Mouse (Mus musculus): ENCODE results near the gene Ak5.
"Not testable (repeated sequence)": the region's sequence is repeated elsewhere in the genome, so short reads cannot be mapped to it uniquely, and the experiment has no call there.

The Ak5 gene

GRCm38 (mm10) chr3:152668239-152668638, at the start of gene Ak5:
TSS of gene Ak5 (minus strand) at chr3:152668360.
- no peak for DNase-seq

- DNase-seq, result peak; percentile 89
These were observed 46.1 kb upstream of the Ak5 start, which contains the start of gene Pigk for GRCm38 (mm10) chr3:152713991-152714902. TSS of gene Pigk (plus strand) at chr3:152714100.

DNA sequence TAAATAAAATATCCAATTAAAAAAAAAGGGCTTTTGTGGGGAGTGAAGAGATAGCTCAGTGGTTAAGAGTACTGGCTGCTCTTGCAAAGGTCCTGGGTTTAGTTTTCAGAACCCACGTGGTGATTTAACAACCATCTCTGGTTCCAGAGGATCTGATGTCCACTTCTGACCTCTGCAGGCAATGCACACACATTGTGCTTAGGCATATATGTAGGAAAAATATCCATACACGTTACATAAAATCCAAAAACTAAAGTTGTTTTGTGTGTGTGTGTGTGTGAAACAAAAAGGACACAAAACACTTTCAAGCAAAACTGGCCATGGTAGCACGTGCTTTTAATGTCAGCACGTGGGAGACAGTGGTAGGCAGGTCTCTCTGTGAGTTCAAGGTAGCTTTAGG, 44.8 kb upstream of the Ak5 start:
- no peak for DNase-seq

DNA sequence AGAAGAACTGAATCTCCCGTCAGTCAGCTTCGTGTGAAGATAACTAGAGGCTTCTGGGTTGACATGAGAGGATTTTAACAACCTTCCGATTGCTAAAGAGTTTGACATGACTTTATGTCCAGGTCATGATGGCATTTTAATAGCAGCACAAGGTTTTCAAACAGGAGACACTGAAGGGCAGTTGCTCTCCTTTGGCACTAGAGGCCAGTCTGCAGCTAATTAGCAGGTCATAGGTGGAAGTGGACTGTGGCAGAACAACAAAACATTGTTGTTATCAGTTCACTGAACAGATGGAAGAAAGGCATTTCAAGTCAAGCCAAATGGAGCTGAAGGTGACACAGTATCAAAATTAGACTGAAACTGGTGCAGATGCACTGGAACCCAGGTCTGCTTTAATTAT, 41.8 kb upstream of the Ak5 start:
- no peak for DNase-seq

DNA sequence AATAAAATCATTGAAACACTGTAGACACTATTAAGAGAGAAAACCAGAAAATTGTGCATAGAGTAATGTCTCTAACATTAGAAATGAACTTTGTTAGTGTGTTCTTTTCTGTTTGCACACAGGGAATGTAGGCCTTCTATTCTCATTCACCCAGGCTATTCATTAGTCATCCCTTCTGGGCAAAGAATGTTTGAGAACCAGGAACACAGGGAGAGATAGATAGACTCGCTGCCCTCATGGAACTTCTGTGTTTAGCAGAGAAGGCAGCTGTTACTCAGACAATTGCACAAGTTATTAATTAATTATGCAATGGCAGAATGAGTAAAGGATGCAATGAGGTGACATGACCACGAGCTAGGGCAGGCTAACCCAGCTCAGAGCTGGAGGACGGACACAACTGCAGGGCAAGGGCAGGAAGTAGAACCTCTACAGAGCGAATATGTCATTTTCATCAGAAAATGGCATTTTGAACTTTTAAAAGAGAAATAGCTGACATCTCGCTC, 39.2 kb upstream of the Ak5 start:
- no peak for DNase-seq

- no peak for DNase-seq
These were observed 38.7 kb upstream of the Ak5 start for GRCm38 (mm10) chr3:152706901-152707300.

DNA sequence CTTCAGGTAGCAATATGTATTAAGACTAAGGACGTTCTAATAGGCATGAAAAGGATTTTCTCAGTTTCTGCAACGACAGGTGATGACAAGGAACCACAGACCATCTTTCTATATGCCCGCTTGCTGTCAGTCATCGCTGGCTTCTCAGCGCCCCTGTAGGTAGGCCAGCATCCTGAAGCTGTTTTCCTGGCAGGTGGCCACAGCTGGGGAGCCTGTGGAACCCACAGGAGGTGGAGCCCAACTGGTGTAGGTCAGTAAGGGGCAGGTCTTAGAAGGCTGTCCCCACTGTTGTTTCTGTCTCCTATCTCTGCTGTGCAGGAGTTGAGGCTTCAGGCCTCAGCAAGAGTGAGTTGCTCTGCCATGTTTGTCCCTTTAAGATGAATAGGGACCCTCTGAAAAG, 37.7 kb upstream of the Ak5 start:
- no peak for DNase-seq

GRCm38 (mm10) chr3:152702274-152702843, 34.2 kb upstream of the Ak5 start:
- DNase-seq, result no peak

GRCm38 (mm10) chr3:152701536-152701935, 33.4 kb upstream of the Ak5 start:
- not testable (repeated sequence) for DNase-seq

DNA sequence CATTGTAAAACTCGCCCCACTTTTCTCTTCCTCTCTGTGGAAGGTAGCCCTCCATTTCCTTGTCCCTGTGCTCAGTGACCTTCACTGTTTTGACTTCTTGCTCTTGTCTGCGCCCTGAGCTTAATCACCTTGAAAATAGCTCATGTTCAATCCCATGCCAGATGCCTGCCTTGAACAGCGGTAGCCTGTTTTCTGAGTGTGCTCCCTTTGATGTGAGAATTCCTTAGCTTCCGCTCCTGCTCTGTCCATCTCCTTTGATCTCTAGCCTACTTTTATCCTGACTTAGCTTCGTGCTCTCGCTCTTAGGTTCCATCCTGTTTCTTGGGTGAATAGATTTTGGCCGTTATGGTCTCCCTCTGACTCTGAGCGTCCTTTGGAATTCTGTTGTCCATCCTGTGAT, 31.1 kb upstream of the Ak5 start:
- no peak for DNase-seq

DNA sequence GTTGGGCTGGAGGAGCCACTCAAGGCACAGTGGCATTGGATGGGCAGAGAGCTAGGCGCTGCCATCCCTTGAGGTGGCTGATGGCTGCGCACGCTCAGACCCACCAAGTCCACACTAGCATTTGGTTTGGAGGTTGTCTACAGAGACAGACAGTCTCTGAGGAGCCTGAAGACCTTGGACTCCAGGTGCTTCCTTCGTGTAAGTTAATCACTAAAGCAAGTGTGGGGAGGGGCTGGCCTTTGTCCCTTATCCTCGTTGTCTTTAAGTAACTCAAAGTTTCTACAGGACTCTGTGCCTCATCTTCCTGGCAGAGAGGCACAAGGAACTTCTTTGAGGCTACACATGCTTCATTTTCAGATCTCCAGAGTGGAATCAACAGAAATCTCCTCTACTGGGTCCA, 29.9 kb upstream of the Ak5 start:
- DNase-seq, result no peak

DNA sequence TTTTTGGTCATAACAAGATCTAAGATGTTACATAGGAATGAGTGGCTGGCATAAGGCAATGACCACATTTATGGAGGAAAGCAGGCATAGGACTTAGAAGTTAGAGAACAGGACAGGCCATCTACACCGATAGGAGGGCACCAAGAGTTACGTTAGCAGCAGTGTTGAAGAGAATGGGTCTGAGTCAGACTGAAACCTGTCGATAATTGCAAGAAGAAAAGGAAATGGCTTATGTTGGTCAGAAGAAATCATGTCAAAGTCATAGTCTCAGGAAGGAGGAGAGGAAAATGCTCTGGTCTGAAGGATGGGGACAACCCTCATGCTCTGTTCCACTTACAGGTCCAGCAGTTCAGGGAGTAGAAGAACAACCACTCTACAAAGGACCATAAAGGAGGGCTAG, 26.8 kb upstream of the Ak5 start:
- DNase-seq, result no peak

GRCm38 (mm10) chr3:152689105-152689504, 20.9 kb upstream of the Ak5 start:
- DNase-seq, result no peak

DNA sequence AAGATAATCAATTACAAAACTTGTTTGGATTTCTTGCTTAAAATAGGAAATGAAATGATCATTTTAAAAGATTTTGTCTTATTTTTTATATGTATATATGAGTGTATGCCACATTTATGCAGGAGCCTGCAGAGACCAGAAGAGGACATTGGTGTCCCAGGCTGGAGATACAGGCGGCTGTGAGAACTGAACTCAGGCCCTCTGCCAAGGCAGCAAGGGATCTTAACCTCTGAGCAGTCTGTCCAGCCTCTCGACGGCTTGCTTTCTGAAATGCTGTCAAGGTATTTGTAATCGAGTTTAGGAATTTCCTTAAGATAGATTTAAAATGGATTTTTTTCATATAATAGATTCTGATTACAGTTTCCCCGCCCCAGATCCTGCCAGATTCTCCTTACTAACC, 20.4 kb upstream of the Ak5 start:
- DNase-seq, result no peak

GRCm38 (mm10) chr3:152674663-152675062, 6.5 kb upstream of the Ak5 start:
- no peak for DNase-seq

DNA sequence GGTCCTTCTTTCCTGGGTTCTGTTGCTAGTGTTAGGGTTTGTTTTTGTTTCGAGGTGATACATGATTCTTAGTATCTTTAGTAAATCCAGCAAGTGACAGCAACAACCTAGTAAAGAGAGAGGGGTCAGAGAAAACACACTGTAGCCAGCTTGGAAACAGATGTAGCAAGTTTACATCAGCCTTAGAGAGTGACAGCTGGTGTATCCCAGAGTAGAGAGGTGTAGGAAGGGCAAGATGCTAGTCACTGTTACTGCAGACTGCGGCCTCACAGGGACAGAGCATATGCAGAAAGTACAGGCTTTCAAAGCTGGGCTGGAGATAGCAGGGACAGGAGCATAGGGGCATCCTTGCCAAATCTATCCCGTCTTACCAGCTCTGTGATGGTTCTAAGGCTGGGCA, 1.6 kb upstream of the Ak5 start:
- no peak for DNase-seq

DNA sequence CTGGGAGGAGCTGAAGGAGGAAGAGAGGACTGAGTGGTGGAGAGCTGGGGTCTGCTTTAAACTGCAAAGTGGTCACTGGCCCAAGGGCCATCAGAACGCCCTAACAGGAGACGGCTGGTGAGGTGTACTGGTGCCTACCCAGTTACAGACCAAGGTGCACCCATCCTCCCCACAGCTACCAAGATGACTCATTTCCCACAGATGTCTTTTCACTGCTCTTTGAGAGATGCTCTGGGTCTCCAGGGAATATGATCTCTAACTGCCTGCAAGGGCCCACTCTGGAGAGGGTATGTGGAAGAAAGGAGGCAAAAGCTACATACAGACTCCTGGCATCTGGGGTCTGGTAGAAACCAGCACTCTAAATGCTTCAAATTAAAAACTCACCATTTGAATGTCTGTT, 633 bp upstream of the Ak5 start:
- DNase-seq, result no peak

GRCm38 (mm10) chr3:152667356-152668211, 576 bp downstream of the Ak5 start:
- peak; percentile 85 for DNase-seq

- peak; percentile 56 for DNase-seq
These were observed 1.2 kb downstream of the Ak5 start for GRCm38 (mm10) chr3:152666991-152667355.

GRCm38 (mm10) chr3:152658592-152658991, 9.6 kb downstream of the Ak5 start:
- DNase-seq, result no peak

GRCm38 (mm10) chr3:152651991-152652390, 16.2 kb downstream of the Ak5 start:
- no peak for DNase-seq

- DNase-seq, result no peak
These were observed 23.6 kb downstream of the Ak5 start for GRCm38 (mm10) chr3:152644610-152645009.

DNA sequence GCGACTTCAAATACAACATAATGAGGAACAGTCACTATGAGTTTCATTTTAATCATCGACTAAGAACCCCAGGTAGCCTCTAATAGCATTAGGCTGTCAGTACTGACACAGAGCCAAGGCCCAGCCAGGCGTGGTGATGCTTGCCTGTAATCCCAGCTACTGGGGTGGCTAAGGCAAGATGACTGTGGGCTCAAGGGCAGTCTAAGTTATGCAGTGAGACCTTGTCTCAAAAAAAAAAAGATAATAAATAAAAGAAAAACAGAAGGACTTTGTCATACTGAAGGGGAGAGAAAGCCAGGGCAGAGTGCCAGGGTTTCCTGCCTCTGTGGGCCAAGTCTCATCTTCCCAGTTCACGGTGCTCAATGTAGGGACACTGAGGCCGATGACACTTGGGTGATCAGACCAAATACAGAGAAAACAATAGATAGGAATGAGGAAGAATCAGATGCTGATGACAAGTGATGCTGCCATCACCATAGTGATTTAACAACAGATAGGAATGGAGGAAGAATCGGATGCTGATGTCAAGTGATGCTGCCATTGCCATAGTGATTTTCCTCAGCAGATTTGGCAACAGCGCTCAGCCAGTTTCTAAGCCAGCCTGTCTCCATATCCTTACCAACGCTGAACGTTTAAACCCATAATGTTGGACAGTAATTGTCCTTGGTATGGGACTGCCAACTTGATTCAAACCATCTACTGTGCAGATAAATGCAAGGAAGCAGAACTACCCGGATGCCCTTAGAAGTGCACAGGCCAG, 42.9 kb downstream of the Ak5 start:
- no peak for DNase-seq
